ENCODE assay signal across 12 mouse cellular contexts in the genomic region with DNA sequence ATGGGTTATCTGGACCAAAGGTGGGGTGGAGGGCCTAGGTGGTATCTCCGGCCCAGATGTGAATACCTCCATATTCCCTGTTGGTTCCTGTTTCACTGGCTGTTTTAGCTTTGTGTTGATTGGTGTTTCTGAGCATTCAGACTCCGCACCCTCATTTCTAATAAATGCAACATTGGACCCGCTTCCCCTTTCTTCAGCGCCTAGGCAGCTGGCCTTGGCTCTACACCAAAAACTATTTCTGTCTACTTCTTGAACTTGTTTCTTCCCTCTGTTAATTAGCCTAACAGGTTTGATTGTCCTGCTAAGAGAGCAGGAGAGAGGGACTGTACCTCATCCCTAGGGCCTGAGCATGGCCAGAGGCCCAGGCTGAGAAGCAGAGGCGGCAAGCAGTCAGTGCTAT. TPM values are rescaled to one million over a fixed set of nuclear protein-coding genes. Genes with fewer than 3 reads are reported as not detected.
DNase-seq lines count a peak whose midpoint lies in the region; ATAC-seq and TF ChIP-seq lines count a peak whose summit lies in the region.
"Had no signal": no experiment of that assay in that cellular context is flagged by ENCODE, and none has a peak within 500 bp of the region (broad histone marks: within the 10 kb centered on the region; RNA-seq: fewer than 3 reads in every experiment).

No protein-coding gene starts in this region.

- no peak overlapping the region for H3K4me2 ChIP-seq in hindbrain, embryonic 13.5 days
- no peak overlapping the region for H3K4me2 ChIP-seq in hindbrain, postnatal 0 days (ENCODE audit: low read depth, low read length)
- no peak overlapping the region for H3K4me2 ChIP-seq in liver, embryonic 12.5 days
- H3K4me2 ChIP-seq: hindbrain, embryonic 14.5 days; midbrain, embryonic 12.5 days had no signal

- no peak overlapping the region for H3K27ac ChIP-seq in hindbrain, embryonic 13.5 days
- H3K27ac ChIP-seq in hindbrain, postnatal 0 days: no peak overlapping the region
- H3K27ac ChIP-seq in liver, embryonic 12.5 days: 0 out of 2 replicates have a peak overlapping the region, but pooled peaks have one; percentile 90
- H3K27ac ChIP-seq: hindbrain, embryonic 14.5 days; kidney, embryonic 15.5 days; midbrain, embryonic 12.5 days had no signal

- TF ChIP-seq CTCF in hindbrain, postnatal 0 days (IDR thresholded peaks at IDR 0.05; ENCODE audit: low read depth): no peak

- no peak for ATAC-seq in hindbrain, embryonic 13.5 days (ENCODE audit: low FRiP score)
- no peak for ATAC-seq in hindbrain, postnatal 0 days
- ATAC-seq in liver, embryonic 12.5 days: no peak

- peaks cover 50% of the 10 kb centered on the region for H3K36me3 ChIP-seq in hindbrain, embryonic 13.5 days
- peaks cover 24% of the 10 kb centered on the region; the same call in 1 of the 2 replicates for H3K36me3 ChIP-seq in hindbrain, postnatal 0 days (ENCODE audit: insufficient read depth, low read length)
- H3K36me3 ChIP-seq in liver, embryonic 12.5 days: peaks cover 48% of the 10 kb centered on the region

- peaks cover 29% of the 10 kb centered on the region for H3K4me1 ChIP-seq in hindbrain, embryonic 13.5 days (replicated peaks)
- H3K4me1 ChIP-seq in hindbrain, postnatal 0 days (ENCODE audit: insufficient read depth, low read length): peaks cover 16% of the 10 kb centered on the region
- H3K4me1 ChIP-seq in liver, embryonic 12.5 days: peaks cover 47% of the 10 kb centered on the region

- H3K27me3 ChIP-seq in hindbrain, embryonic 13.5 days: no peaks in the 10 kb centered on the region
- no peaks in the 10 kb centered on the region for H3K27me3 ChIP-seq in hindbrain, postnatal 0 days (ENCODE audit: insufficient read depth, low read length)
- no peaks in the 10 kb centered on the region for H3K27me3 ChIP-seq in liver, embryonic 12.5 days (replicated peaks)
- H3K27me3 ChIP-seq: kidney, embryonic 15.5 days; midbrain, embryonic 12.5 days had no signal

- peak overlapping the region; percentile 29; the same call in 1 of the 2 replicates for H3K9ac ChIP-seq in hindbrain, embryonic 13.5 days
- H3K9ac ChIP-seq in hindbrain, postnatal 0 days (replicated peaks; ENCODE audit: low read length): no peak overlapping the region
- no peak overlapping the region for H3K9ac ChIP-seq in liver, embryonic 12.5 days
- H3K9ac ChIP-seq: hindbrain, embryonic 14.5 days; kidney, embryonic 15.5 days; midbrain, embryonic 12.5 days had no signal

- no peak for DNase-seq in hindbrain, postnatal 0 days (ENCODE audit: low spot score)
- peak; percentile 48 to 68 for DNase-seq in spleen, postnatal 36 days (ENCODE audit: low spot score in 2 of 2)
- no peak for DNase-seq in spleen, postnatal 4 days (ENCODE audit: low spot score in 2 of 2)
- no peak for DNase-seq in frontal cortex, adult 2 months (ENCODE audit: extremely low spot score in 1 of 2, low spot score in 1 of 2)
- DNase-seq in layer of hippocampus, postnatal 14 days (ENCODE audit: low spot score in 2 of 2): no peak
- DNase-seq in Muller cell, postnatal 12 days (ENCODE audit: inconsistent ontology term): no peak
- DNase-seq: layer of hippocampus, postnatal 36 days had no signal

- WGBS in hindbrain, embryonic 13.5 days: 97% methylated on average over 5 of the region's 5 CpGs
- 95% methylated on average over 5 of the region's 5 CpGs for WGBS in hindbrain, postnatal 0 days
- WGBS in liver, embryonic 12.5 days (ENCODE audit: insufficient replicate concordance): 84% methylated on average over 5 of the region's 5 CpGs

- H3K9me3 ChIP-seq in hindbrain, embryonic 13.5 days: no peaks in the 10 kb centered on the region
- no peaks in the 10 kb centered on the region for H3K9me3 ChIP-seq in hindbrain, postnatal 0 days (ENCODE audit: low read length)
- H3K9me3 ChIP-seq in liver, embryonic 12.5 days (replicated peaks): no peaks in the 10 kb centered on the region
- H3K9me3 ChIP-seq: kidney, embryonic 15.5 days; midbrain, embryonic 12.5 days had no signal

- no peak overlapping the region for H3K4me3 ChIP-seq in hindbrain, embryonic 13.5 days
- H3K4me3 ChIP-seq in hindbrain, postnatal 0 days (ENCODE audit: low read length): no peak overlapping the region
- no peak overlapping the region for H3K4me3 ChIP-seq in liver, embryonic 12.5 days
- H3K4me3 ChIP-seq: kidney, embryonic 15.5 days; midbrain, embryonic 12.5 days had no signal

RNA-seq across cellular contexts. Expression of gene Trex1, which starts 2.0 kb away (rescaled TPM):
- 12.9 and 15.2 TPM in 2 replicates for polyA plus RNA-seq in hindbrain, embryonic 13.5 days (2015; fragmentation: Nextera tagmentation; extraction: Ambion mirVana)
- 20.1 and 32.6 TPM in 2 replicates for total RNA-seq in hindbrain, postnatal 0 days (2014; rRNA removed)
- polyA plus RNA-seq in hindbrain, postnatal 0 days (2015; fragmentation: Nextera tagmentation; extraction: Ambion mirVana): 14.3 and 14.4 TPM in 2 replicates
- polyA plus RNA-seq in liver, embryonic 12.5 days (2016; fragmentation: Nextera tagmentation; extraction: Ambion mirVana): 8.8 and 9.1 TPM in 2 replicates
- 36.9 and 43.5 TPM in 2 replicates for polyA plus RNA-seq in frontal cortex, adult 2 months (2012; rRNA removed)
- total RNA-seq in layer of hippocampus, postnatal 14 days (2021): 10 to 100 TPM in 1 of 2 experiments, 1 to 10 TPM in 1; 9.9 to 10.8 TPM

RNA-seq across cellular contexts. Expression of gene Atrip, which starts 16.4 kb away (rescaled TPM):
- polyA plus RNA-seq in hindbrain, embryonic 13.5 days (2015; fragmentation: Nextera tagmentation; extraction: Ambion mirVana): 27.8 and 32.4 TPM in 2 replicates
- total RNA-seq in hindbrain, postnatal 0 days (2014; rRNA removed): 39.5 and 52.3 TPM in 2 replicates
- 30.6 and 32.2 TPM in 2 replicates for polyA plus RNA-seq in hindbrain, postnatal 0 days (2015; fragmentation: Nextera tagmentation; extraction: Ambion mirVana)
- polyA plus RNA-seq in liver, embryonic 12.5 days (2016; fragmentation: Nextera tagmentation; extraction: Ambion mirVana): 18.6 and 19.4 TPM in 2 replicates
- 35.6 and 37.6 TPM in 2 replicates for polyA plus RNA-seq in frontal cortex, adult 2 months (2012; rRNA removed)
- 10 to 100 TPM; 27.3 to 31.7 TPM for total RNA-seq in layer of hippocampus, postnatal 14 days (2021)

RNA-seq across cellular contexts. Expression of gene Shisa5, which starts 19.2 kb away (rescaled TPM):
- 64.6 and 66.2 TPM in 2 replicates for polyA plus RNA-seq in hindbrain, embryonic 13.5 days (2015; fragmentation: Nextera tagmentation; extraction: Ambion mirVana)
- total RNA-seq in hindbrain, postnatal 0 days (2014; rRNA removed): 77.8 and 90.6 TPM in 2 replicates
- polyA plus RNA-seq in hindbrain, postnatal 0 days (2015; fragmentation: Nextera tagmentation; extraction: Ambion mirVana): 74.5 and 77.6 TPM in 2 replicates
- polyA plus RNA-seq in liver, embryonic 12.5 days (2016; fragmentation: Nextera tagmentation; extraction: Ambion mirVana): 19.0 and 21.5 TPM in 2 replicates
- polyA plus RNA-seq in frontal cortex, adult 2 months (2012; rRNA removed): 101 and 107 TPM in 2 replicates
- total RNA-seq in layer of hippocampus, postnatal 14 days (2021): 10 to 100 TPM; 42.5 to 49.9 TPM

RNA-seq across cellular contexts. Expression of gene Ccdc51, which starts 24.8 kb away (rescaled TPM):
- polyA plus RNA-seq in hindbrain, embryonic 13.5 days (2015; fragmentation: Nextera tagmentation; extraction: Ambion mirVana): 14.6 and 14.7 TPM in 2 replicates
- 7.8 and 8.4 TPM in 2 replicates for total RNA-seq in hindbrain, postnatal 0 days (2014; rRNA removed)
- 5.1 and 6.7 TPM in 2 replicates for polyA plus RNA-seq in hindbrain, postnatal 0 days (2015; fragmentation: Nextera tagmentation; extraction: Ambion mirVana)
- polyA plus RNA-seq in liver, embryonic 12.5 days (2016; fragmentation: Nextera tagmentation; extraction: Ambion mirVana): 14.5 and 15.3 TPM in 2 replicates
- polyA plus RNA-seq in frontal cortex, adult 2 months (2012; rRNA removed): 5.9 and 6.0 TPM in 2 replicates
- 1 to 10 TPM; 7.4 to 9.4 TPM for total RNA-seq in layer of hippocampus, postnatal 14 days (2021)

RNA-seq across cellular contexts. Expression of gene Tma7, which starts 24.8 kb away (rescaled TPM):
- polyA plus RNA-seq in hindbrain, embryonic 13.5 days (2015; fragmentation: Nextera tagmentation; extraction: Ambion mirVana): 741 and 764 TPM in 2 replicates
- 56.2 and 73.8 TPM in 2 replicates for total RNA-seq in hindbrain, postnatal 0 days (2014; rRNA removed)
- 764 and 779 TPM in 2 replicates for polyA plus RNA-seq in hindbrain, postnatal 0 days (2015; fragmentation: Nextera tagmentation; extraction: Ambion mirVana)
- 522 and 538 TPM in 2 replicates for polyA plus RNA-seq in liver, embryonic 12.5 days (2016; fragmentation: Nextera tagmentation; extraction: Ambion mirVana)
- 173 and 184 TPM in 2 replicates for polyA plus RNA-seq in frontal cortex, adult 2 months (2012; rRNA removed)
- 100 to 1,000 TPM; 304 to 316 TPM for total RNA-seq in layer of hippocampus, postnatal 14 days (2021)

Comparison
In these comparisons a context has a peak if more than half of its experiments do, and no peak if none do; other contexts are left out.
1. DNase-seq: peak in spleen, postnatal 36 days (2 of 2); none in hindbrain, postnatal 0 days (single experiment), spleen, postnatal 4 days (0 of 2), frontal cortex, adult 2 months (0 of 2), layer of hippocampus, postnatal 14 days (0 of 2) and Muller cell, postnatal 12 days (single experiment).